Mouse (Mus musculus): Measurements from ENCODE around the gene Stk4.
"Not testable (repeated sequence)": the region's sequence is repeated elsewhere in the genome, so short reads cannot be mapped to it uniquely, and the experiment has no call there.

The Stk4 gene

GRCm38 (mm10) chr2:164070142-164070764 lies at the start of gene Stk4:
Stk4 (plus strand) TSS chr2:164070322.
- peak; percentile 64 to 68 for DNase-seq

DNA sequence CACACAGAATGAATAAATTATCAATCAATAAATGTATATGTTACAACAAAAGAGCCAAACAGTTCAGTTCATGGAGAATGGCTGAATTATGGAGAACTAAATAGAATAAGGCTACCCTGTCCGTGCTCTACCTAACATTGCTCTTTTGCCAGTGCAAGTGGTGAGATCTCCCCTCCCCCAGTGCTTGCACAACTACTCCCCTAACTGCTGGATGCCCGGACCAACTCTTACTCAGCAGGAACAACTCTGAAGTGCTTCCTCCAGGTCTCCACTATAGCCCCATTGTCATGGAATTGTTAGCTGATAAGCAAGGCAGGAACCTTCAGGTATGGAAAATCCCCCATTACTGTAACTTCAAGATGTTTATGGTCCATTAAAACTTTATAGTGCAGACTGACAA lies 48.0 kb upstream of the Stk4 start:
- no peak for DNase-seq

DNA sequence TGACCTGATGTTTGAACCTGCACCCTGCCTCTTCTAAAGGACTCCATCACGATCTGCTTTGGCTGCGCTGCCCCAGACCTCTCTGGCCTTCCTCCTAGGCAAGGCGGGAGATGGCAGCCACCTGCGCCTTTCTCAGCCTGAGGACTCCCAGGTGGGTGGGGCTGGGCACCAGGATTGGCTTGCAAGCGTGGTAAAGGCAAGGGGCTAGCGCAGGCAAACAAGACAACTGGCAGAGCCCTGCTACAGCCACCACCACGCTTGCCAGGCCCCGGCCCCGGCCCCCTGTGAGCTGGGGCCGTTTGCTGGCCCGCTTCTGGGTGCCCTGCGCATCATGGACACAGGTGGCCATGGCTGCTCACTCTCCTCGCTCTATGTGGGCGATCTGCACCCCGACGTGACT lies 45.0 kb upstream of the Stk4 start, which contains the start of gene Pabpc1l:
TSS of gene Pabpc1l (plus strand) at position 301 of the 400 bp plus-strand sequence.
- no peak for DNase-seq

- DNase-seq: no peak
Observed at GRCm38 (mm10) chr2:164031147-164031546, 39.0 kb upstream of the Stk4 start.

GRCm38 (mm10) chr2:164032973-164033372 lies 37.1 kb upstream of the Stk4 start:
- DNase-seq: no peak

GRCm38 (mm10) chr2:164036520-164037019 lies 33.6 kb upstream of the Stk4 start:
- peak; percentile 32 to 33 for DNase-seq

- DNase-seq: no peak
Observed at GRCm38 (mm10) chr2:164038407-164039028, 31.6 kb upstream of the Stk4 start.

- DNase-seq: no peak
Observed at GRCm38 (mm10) chr2:164040949-164041348, 29.2 kb upstream of the Stk4 start.

GRCm38 (mm10) chr2:164041523-164041922 lies 28.6 kb upstream of the Stk4 start:
- no peak for DNase-seq

GRCm38 (mm10) chr2:164047197-164047690 lies 22.9 kb upstream of the Stk4 start:
- peak; percentile 58 to 69 for DNase-seq

GRCm38 (mm10) chr2:164053767-164054166 lies 16.4 kb upstream of the Stk4 start:
- DNase-seq: peak; percentile 24 to 50

DNA sequence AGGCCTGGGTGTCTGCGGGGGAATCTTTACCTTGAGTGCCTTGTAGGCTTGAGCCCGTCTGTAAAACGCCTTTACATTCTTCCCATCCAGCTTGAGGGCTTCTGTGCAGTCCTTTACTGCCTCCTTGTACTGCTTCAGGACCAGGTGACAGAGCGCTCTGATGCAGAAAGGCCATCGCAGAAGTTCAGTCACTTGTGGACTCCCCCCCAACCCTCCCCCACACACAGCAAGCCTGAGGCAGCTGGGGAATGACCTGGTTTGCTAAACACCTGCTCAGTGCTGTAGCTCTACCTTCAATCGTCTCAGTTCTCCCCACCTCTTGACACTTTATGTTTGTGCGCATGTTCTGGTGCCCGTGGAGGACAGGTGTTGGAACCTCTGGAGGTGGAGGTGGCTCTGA lies 15.5 kb upstream of the Stk4 start:
- peak in 1 of 2 experiments; percentile 48 for DNase-seq

- DNase-seq: no peak
Observed at GRCm38 (mm10) chr2:164059634-164060235, 10.4 kb upstream of the Stk4 start.

- peak; percentile 90 to 92 for DNase-seq
Observed at GRCm38 (mm10) chr2:164070765-164071436, 779 bp downstream of the Stk4 start, which contains the start of gene Tomm34. Tomm34 (minus strand) TSS chr2:164071169.

DNA sequence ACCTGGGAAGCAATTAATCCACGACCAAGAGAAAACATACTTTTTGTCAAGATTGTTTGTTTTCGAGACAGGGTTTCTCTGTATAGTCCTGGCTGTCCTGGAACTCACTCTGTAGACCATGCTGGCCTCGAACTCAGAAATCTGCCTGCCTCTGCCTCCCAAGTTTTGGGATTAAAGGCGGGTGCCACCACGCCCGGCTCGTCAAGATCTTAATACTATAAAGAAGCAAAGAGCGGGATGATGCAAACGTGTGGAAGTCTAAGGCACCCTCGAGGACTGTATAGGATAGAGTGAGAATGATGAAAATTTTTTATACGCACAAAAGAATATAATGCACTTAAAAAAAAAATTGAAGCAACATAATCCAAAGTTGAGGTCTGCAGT lies 1.3 kb downstream of the Stk4 start:
- DNase-seq: not testable (repeated sequence)

DNA sequence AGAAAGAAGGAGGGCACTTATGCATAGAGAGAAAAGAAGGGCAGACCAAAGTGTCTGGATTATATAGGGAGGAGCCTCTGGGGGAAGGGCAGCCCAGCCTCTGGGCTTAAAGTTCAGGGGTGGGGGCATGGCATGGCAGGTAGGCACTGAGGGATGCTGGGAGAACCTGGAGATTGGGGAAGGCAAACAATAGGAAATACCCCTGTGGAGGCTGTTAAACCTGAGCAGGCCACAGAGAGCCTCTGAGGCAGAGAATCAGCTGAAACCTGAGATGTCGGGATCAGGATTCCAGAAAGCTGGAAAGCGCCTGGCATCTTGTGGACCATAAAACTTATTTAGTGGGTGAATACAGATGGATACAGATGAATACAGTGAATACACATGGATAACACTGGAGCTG lies 2.0 kb downstream of the Stk4 start:
- DNase-seq: no peak

DNA sequence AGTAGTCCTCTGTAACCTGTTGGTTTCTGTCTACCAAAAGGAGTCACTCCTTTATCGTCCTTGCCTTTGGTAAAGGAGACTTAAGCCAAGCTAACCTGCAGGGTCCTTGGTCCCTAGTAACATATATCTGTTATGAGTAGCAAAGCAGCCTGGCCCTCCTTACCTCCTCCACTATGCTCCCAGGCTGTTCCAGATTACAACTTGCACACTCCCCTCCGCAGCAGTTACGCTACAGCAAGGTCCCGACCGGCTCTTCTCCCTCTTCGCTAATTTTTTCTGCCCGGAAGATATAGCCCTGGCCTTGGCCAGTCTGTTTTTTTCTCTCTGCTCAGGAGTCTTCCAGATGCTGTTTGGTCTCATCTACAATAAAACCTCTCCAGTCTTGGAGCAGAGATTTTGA lies 3.0 kb downstream of the Stk4 start:
- DNase-seq: no peak

- peak; percentile 99 for DNase-seq
Observed at GRCm38 (mm10) chr2:164073918-164074578, 3.9 kb downstream of the Stk4 start.

DNA sequence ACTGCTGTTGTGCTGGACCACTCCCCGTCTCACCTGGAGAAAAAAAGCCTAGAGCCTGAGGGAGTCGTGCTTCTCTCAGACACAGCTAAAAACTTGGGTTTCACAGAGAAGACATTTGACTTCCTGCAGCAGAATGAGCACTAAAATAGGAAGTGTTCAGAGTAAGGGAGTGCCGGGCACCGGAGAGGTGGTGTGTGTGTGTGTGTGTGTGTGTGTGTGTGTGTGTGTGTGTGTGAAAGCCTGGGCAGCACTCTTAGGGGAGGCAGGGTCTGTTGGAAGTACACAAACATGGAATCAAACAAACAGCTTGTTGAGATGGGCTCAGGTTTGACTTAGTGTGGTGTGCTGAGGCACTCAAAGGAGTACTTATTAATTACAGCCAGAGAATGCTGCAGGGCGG lies 5.0 kb downstream of the Stk4 start:
- peak; percentile 57 to 66 for DNase-seq

- DNase-seq: peak in 1 of 2 experiments; percentile 23
Observed at GRCm38 (mm10) chr2:164076874-164077425, 6.8 kb downstream of the Stk4 start.

GRCm38 (mm10) chr2:164077875-164078274 lies 7.8 kb downstream of the Stk4 start:
- no peak for DNase-seq

DNA sequence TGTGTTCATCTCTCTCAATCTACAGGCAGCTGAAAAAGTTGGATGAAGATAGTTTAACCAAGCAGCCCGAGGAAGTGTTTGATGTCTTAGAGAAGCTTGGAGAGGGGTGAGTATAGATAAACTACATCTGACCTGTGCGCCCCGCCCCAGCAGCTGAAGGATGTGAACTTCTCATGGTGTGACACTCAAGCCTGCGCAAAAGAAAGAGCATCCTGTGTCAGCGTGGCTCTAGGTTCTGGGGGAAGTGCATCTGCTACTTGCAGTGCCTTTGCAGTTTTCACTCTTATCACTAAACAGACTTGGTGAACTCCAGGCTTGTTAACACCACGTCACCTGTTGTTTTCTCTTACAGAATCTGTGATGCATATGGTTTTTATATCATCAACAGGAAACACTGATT lies 9.4 kb downstream of the Stk4 start:
- DNase-seq: peak; percentile 71 to 86

Data from thymus, postnatal 36 days (tissue).